19 mouse cellular contexts compared by ENCODE assay signal in genomic region chrX:163929550-163929949, GRCm38 (mm10).
"Had no signal": no experiment of that assay in that cellular context is flagged by ENCODE, and none has a peak within 500 bp of the region (broad histone marks: within the 10 kb centered on the region; RNA-seq: fewer than 3 reads in every experiment).

No protein-coding gene starts in this region.

- H3K27me3 ChIP-seq: stomach, embryonic 15.5 days had no signal

- H3K27ac ChIP-seq: kidney, postnatal 0 days; limb, embryonic 12.5 days; limb, embryonic 15.5 days; liver, embryonic 14.5 days; midbrain, embryonic 13.5 days; stomach, embryonic 15.5 days had no signal

- DNase-seq: kidney, adult 18-20 months; kidney, adult 9 months; kidney, postnatal 25 days; left cerebral cortex, postnatal 4 days; liver, postnatal 0 days; lung, embryonic 14.5 days; right cerebral cortex, adult 18-20 months; right cerebral cortex, postnatal 14 days; right cerebral cortex, postnatal 4 days; thymus, postnatal 36 days had no signal

- H3K36me3 ChIP-seq: limb, embryonic 12.5 days; limb, embryonic 15.5 days; midbrain, embryonic 13.5 days; stomach, embryonic 15.5 days had no signal

- H3K4me1 ChIP-seq: limb, embryonic 12.5 days; limb, embryonic 15.5 days; midbrain, embryonic 13.5 days; stomach, embryonic 15.5 days had no signal

- H3K4me3 ChIP-seq: limb, embryonic 12.5 days; limb, embryonic 15.5 days; midbrain, embryonic 13.5 days; stomach, embryonic 15.5 days had no signal

- H3K9me3 ChIP-seq: limb, embryonic 12.5 days; limb, embryonic 15.5 days; midbrain, embryonic 13.5 days; stomach, embryonic 15.5 days had no signal

- ATAC-seq: intestine, embryonic 16.5 days; liver, postnatal 0 days; lung, postnatal 0 days; midbrain, embryonic 13.5 days; midbrain, embryonic 16.5 days had no signal
